Mouse (Mus musculus) embryo, embryonic 10.5 days (tissue): ENCODE measurements around the gene Pycr2.
"Not testable (repeated sequence)": the region's sequence is repeated elsewhere in the genome, so short reads cannot be mapped to it uniquely, and the experiment has no call there.

Source experiments
- DNase-seq: peaks from one replicate; pipeline ENCODE4 v3.0.0-alpha.2; 2015; ENCODE audit warnings: low spot score

Gene Pycr2

DNA sequence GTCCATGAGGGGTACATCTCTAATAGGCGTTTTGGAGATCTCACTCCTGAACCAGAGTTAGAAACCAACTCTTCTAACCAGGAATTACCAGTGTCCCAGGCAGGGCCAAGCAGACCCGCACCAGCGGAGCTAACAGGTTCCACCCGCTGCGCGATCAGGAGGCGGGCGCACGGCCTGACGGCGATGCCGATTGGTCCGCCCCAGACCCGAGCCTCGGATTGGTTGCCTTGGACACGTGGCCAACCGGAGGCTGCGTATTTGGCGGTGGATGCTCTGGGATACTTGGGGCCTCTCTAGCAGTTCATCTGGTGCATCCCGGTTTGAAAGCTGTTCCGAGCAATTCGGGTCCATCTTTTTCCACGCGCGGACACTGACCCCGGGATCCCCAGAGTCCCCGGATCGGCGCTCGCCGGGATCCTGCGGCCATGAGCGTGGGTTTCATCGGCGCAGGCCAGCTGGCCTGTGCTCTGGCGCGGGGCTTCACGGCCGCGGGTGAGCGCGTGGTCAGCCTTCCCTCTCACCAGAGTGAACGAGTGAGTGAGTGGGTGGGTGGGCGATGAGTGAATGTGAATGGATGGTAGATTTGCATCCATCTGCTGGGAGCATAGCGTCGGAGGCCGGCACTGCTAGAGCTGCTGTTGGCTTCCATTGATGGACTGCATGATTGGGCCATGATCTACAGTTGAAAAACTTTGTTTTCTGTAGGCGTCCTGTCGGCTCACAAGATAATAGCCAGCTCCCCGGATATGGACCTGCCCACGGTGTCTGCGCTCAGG is at the start of gene Pycr2:
Gene Pycr2, plus strand, starts transcription at position 255 of the 776 bp plus-strand sequence.
- peak; percentile 97 for DNase-seq

GRCm38 (mm10) chr1:180858763-180859162 is 45.3 kb upstream of the Pycr2 start:
- no peak for DNase-seq

GRCm38 (mm10) chr1:180860030-180860429 is 44.1 kb upstream of the Pycr2 start:
- DNase-seq: no peak

- DNase-seq: peak; percentile 74
Measured at GRCm38 (mm10) chr1:180863606-180864005, 40.5 kb upstream of the Pycr2 start.

DNA sequence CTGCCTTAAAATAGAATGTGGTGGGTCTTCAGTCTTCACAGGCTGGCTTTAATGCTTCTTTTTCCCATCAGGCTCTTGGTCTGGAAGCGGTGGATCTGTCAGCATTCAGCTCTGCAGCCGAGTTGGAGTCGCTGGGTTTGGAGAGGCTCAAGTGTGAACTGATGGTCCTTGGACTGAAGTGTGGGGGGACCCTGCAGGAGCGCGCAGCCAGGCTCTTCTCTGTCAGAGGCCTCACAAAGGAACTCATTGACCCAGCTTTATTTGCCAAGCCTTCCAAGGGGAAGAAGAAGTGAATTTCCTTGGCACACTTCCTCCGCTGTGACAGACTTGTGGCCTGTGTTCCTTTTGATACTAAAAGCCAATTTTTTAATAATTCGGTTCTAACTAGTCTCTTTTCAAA is 38.1 kb upstream of the Pycr2 start:
- no peak for DNase-seq

GRCm38 (mm10) chr1:180870122-180870650 is 33.9 kb upstream of the Pycr2 start:
- DNase-seq: no peak

DNA sequence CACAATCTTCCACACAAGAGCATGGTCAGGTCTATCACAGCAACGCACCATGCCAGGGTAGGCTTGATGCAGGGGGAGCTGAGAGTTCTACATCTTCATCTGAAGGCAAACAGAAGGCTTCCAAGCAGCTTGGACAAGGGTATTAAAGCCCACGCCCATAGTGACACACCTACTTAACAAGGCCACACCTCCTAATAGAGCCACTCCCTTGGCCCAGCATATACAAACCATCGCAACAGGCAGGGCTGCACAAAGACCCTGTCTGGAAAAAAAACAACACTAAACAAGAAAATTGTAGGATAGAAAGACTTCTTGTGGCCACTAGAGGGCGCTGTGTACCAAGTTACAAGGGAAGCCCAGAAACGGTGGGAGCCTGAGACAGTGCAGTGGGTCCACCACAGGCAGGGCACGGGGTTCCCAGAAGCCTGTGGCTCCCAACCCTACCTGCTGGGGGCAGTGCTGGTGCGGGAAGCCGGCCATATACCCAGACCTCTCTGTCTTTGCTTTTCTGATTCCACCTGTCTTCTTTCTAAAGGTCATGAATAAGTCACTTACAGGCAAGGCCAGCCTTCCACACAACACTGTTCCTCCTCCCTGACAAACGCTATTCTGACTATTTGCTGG is 30.1 kb upstream of the Pycr2 start:
- peak; percentile 80 for DNase-seq

- no peak for DNase-seq
Measured at GRCm38 (mm10) chr1:180874615-180875014, 29.5 kb upstream of the Pycr2 start.

DNA sequence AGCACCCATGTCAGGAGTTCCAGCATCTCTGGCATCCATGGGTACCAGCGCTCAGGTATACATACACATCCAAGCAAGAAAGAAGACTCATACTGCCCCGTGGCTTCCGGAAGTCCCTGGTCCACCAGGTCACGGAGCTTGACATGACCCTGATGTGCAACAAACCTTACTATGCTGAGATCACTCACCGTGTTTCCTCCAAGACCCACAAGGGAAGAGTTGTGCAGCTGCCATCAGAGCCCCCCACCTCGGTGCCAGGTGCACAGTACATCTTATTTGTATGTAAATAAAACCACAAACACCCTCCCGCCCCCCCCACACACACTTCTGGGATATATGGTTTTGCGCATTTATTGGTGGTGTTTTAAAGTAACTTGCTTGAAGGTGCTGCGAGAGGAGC is 29.0 kb upstream of the Pycr2 start:
- no peak for DNase-seq

DNA sequence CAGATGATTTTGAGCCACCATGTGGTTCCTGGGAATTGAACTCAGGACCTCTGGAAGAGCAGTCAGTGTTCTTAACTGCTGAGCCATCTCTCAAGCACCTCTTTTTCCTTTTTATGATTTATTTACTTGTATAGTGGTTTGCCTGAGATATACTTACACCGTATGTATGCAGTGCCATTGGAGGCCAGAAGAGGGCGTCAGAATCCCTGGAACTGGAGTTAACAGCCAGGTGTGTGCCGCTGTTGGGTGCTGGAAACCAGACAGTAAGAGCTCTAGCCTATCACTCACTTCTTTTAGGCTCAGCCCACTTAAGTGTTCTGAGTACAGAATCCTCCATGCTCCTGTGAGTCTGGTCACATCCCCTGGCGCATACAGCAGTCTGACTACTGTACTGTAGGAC is 26.6 kb upstream of the Pycr2 start:
- DNase-seq: no peak

- DNase-seq: no peak
Measured at GRCm38 (mm10) chr1:180881768-180882167, 22.3 kb upstream of the Pycr2 start.

GRCm38 (mm10) chr1:180883731-180884130 is 20.4 kb upstream of the Pycr2 start:
- no peak for DNase-seq

DNA sequence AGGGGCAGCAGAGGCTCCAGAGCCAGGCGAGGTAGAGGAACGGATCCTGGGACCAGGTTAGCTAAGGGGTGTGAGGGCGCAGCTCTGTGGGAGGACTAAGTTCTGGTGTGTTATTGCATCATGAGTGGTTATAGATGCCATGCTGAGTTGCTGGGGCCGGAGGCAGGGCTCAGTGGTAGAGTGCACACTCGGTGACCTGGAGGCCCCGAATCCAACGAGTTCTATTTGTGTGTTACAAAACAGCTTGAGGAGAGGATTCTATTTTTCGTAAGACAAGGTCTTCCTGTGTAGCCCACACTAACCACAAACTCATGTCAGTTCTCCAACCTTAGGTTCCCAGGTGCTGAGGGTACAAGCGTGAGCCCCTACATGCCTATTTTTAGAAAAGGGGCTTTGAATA is 19.6 kb upstream of the Pycr2 start:
- no peak for DNase-seq

DNA sequence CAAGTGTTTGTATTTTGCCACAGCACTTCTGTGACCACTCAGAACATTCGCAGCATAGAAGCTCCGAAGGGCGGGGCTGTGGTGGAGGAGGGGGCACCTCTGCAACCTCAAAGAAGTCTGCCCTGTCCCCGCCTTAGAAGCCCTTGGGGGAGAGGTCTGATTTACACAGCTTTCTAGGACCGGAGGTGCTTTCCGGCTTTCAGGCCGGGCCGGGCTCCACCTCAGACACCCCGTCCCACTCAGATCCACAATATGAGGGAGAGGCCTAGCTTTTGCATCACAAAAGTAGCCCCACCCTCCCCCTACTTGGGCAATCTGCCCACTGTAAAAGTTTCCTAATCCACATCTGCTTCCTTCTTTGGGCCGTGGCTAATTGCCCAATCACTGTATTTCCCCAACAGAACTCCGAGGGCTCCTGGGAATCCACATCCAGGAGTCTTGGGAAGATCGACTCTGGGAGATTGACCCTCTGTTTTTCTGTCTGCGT is 15.5 kb upstream of the Pycr2 start:
- DNase-seq: peak; percentile 39

DNA sequence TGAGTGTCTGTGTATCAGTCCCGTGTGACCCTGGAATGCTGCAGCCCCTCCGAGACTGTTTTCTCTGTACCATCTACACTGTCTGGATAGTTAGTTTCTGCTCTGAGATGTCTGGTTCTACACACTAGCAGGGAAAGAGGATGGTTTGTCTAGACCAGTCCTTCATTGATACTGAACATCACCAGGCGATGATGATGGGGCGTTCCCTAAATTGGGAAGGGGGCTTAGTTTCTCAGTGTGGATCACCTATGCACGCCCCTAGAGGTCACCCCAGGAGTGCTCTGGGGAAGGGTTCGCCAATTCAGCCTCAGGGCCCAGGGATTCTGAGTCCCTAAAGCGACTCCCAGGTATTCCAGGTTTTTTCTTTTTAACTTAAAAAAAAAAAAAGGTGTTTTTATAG is 14.9 kb upstream of the Pycr2 start:
- DNase-seq: no peak

- DNase-seq: peak; percentile 35
Measured at GRCm38 (mm10) chr1:180889841-180890240, 14.3 kb upstream of the Pycr2 start.

GRCm38 (mm10) chr1:180892808-180893207 is 11.3 kb upstream of the Pycr2 start, which contains the start of gene Lefty2:
Gene Lefty2 (plus strand): TSS chr1:180893108.
- DNase-seq: no peak

GRCm38 (mm10) chr1:180894088-180894987 is 9.8 kb upstream of the Pycr2 start:
- DNase-seq: not testable (repeated sequence)

GRCm38 (mm10) chr1:180901107-180901506 is 3.0 kb upstream of the Pycr2 start:
- DNase-seq: peak; percentile 84

- no peak for DNase-seq
Measured at GRCm38 (mm10) chr1:180902915-180903314, 1.2 kb upstream of the Pycr2 start.

DNA sequence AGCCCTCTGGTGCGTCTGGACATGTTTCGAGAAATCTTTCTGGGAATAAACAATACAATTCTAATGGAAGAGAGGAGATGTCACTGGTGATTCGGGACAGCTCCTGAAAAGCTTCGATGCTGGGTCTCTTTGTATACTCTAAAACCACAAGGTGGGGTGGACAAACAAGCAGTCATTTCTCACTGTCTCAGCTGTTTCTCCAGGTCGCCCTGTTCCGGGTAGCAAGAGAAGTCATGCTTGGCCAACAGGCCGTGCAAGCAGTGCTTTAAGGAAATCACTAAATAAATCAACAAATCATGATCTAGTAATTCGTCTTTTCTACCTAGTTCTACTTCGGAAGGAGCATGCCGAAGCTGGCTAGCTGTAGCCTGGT is 441 bp upstream of the Pycr2 start:
- no peak for DNase-seq

- peak; percentile 31 for DNase-seq
Measured at GRCm38 (mm10) chr1:180904815-180905080, 655 bp downstream of the Pycr2 start.
